Mouse (Mus musculus) thymus, postnatal 36 days (tissue): ENCODE measurements around the gene Tbcel.

ENCODE experiments used
- DNase-seq, 2 experiments: peaks; one replicate each; pipeline ENCODE4 v3.0.0; 2022; ENCODE audit warnings: mixed read lengths in 2 of 2

Tbcel gene

DNA sequence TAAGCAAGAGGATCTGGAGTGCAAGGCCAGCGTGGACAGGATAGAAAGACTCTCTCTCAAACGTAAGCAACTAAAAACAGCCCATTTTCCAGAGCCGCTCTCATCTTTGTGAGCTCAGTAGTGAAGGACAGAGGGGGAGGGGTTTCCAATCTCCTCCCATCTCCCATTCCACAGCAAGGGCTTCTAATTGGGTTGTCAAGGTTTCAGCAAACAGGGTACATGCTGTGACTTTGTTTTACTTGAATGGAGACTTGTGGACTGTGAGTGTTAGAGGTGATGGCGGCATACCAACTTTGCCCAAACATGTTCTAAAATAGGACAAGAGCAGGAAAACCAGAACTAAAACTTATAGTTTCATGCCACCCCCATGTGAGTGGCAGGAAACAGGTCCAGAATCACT is 68.2 kb downstream of the Tbcel start:
- DNase-seq = no peak

GRCm38 (mm10) chr9:42432155-42432554 is 75.5 kb downstream of the Tbcel start:
- peak; percentile 26 to 39 for DNase-seq

DNA sequence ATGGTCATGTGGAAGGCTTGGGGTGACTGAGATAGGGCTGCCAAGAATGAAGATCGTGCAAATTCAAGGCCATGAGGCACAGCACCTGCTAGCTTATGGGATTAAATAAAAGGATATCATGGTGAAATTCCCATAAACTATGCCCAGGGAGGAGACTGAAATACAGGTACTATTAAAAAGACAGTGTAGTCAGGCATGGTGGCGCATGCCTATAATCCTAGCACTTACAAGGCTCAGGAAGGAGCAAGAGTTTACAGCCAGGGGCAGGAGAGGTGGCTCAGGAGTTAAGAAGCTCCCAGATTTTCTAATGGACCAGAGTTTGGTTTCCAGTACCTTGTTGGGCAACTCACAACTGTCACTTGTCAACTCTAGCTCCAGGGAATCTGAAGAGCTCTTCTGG is 76.0 kb downstream of the Tbcel start:
- no peak for DNase-seq

GRCm38 (mm10) chr9:42428060-42428924 is 79.3 kb downstream of the Tbcel start:
- peak; percentile 57 to 69 for DNase-seq

GRCm38 (mm10) chr9:42426661-42427358 is 80.8 kb downstream of the Tbcel start:
- no peak for DNase-seq

DNA sequence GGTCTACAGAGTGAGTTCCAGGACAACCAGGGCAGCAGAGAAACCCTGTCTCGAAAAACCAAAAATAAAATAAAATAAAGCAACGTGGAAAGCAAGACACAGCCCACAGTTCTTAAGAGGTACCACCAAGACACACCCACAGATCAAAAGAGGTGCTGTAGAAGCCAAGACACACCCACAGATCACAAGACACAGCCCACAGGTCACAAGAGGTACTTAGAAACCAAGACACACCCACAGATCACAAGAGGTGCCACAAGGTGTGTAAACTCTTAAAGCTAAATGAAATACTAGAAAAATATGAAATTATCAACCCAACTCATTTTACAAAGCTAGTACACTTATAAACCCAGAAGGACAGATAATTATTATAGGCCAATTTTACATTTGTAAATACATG is 84.0 kb downstream of the Tbcel start:
- no peak for DNase-seq

DNA sequence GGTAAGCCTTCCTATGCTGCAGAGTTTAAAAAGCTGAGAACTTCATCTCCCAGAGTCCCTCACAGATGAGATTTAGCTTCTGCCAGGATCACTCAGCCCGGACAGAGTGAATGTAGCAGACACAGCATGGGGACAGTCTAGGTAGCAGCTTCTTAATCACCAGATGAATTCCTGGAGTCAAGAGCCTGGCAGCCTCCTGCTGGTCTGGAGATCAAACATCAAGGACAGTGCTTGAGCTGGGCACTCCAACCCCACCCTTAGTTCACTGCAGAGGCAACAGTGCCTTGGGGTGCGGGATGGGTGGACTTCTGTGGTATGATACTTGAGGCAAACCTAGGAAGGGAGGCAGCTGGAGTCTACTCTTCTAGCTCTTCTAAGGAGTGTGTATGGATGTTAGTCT is 87.9 kb downstream of the Tbcel start:
- DNase-seq = no peak

GRCm38 (mm10) chr9:42418786-42419185 is 88.8 kb downstream of the Tbcel start:
- DNase-seq = no peak

GRCm38 (mm10) chr9:42417352-42417952 is 90.2 kb downstream of the Tbcel start:
- DNase-seq = no peak

- DNase-seq = no peak
These were observed 92.4 kb downstream of the Tbcel start for GRCm38 (mm10) chr9:42415184-42415583.

DNA sequence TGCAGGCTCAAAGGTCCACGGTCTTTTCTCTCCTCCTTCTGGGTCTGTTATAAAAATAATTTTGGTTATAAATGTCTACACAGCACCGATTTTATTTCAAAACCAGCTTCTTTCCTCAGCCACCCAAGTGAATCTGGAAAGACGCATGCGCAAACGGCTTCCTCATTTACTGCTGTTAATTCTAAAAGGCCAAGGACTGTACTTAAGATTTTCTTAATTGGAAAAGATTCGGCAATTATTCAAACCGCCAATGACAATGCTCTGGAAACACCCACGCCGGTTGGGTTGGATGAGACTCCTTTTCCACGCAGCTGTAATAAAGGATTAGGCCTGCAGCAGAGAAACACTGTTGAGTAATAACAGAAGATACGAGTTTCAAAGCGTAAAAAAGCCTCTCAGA is 94.3 kb downstream of the Tbcel start:
- no peak for DNase-seq

- no peak for DNase-seq
These were observed 96.3 kb downstream of the Tbcel start for GRCm38 (mm10) chr9:42411296-42411695.

- no peak for DNase-seq
These were observed 101.9 kb downstream of the Tbcel start for GRCm38 (mm10) chr9:42405736-42406135.

DNA sequence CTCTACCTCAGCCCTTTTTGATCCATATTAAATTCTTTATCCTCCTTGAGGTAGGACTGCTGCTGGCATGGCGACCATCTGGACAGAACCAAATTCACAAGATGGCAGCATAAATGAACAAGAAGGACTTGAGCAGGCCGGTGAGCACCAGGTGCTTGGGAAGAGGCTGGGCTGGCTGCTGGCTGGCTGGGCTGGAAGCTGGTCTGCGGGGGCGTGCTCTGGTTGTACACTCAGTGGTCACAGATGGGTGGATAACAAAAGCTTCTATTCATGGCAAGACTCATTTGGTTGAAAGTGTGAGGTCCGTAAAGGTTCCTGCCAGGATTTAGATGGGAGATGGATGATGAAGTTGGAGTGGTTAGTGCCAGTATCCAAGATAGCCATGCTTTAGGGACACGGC is 106.1 kb downstream of the Tbcel start:
- DNase-seq = no peak

GRCm38 (mm10) chr9:42399829-42400228 is 107.8 kb downstream of the Tbcel start, which contains the start of gene Tecta:
Tecta (minus strand) TSS chr9:42399929.
- DNase-seq = no peak

DNA sequence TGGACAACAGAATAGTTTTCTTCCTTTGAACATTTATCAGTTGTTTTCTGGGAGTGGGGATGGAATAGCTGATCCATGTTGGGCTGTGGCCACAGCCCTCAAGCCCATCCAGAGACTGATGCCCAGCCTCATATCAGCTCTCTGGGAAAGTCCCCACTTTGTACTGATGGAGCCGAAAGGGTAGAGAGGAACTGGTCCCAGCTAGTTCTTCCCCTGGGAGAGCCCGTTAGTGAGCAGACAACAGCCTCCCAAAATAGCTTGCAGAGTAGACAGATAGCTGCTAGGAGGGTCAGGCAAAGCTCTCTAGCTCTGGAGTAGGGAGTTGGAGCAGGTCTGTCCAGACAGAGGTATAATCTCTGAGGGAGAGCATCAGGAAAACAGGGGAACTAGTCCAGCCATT is 111.5 kb downstream of the Tbcel start:
- no peak for DNase-seq

DNA sequence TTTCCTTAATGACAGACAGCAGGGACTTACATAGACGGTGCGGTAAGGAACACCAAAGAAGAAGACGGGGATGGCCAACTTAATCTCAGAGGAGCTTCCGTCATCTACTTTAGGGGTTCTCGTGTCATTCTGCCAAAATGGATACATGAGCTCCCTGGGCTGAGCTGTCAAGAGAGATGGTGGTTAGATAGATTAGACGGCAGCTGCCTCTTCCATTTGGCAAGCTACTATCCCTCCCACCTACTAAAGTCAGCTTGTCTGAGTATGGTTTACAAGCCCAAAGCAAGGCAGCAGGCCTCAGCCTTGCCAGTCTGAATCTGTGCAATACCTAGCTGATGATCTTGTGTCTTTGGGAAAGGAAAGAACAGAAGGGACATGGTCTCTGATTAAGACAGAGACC is 112.7 kb downstream of the Tbcel start:
- no peak for DNase-seq

- DNase-seq = no peak
These were observed 113.3 kb downstream of the Tbcel start for GRCm38 (mm10) chr9:42394321-42394720.

DNA sequence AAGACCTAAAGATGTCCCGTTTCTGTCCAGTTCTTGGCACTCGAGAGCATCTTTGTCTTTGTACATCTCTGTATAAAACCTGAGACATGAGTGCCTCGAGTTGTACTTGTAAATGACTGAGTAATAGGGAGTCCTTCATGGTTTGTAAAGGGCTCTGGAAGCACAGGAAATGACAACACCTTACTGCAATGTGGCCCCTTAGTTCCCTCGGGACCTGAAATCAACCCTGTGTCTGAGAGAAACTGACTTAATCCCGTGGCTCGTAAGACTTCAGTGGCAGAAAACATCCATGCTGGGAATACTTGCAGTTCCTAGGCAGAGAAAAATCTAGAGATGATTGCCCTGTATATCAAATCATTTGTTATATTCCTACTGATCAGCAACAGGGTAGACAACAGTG is 114.7 kb downstream of the Tbcel start:
- no peak for DNase-seq

DNA sequence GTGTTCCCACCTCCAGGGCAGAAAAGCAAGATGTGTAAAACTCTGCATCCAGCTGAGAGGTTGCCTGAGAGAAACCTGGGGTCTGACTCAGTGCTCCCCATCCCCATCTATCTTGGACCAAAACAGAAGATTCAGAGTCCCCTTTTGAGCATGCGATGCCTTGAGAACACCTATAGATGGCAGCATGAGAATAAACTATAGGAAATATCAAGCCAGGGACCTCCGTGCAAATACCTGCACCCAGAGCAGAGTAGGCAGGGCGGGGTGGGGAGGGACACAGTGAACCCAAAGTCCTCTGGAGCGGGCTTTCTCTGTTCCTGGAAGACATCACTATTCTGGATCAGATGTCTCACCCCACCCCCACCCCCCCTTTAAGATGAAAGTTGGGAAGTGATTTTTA is 119.1 kb downstream of the Tbcel start:
- peak in 1 of 2 experiments; percentile 3 for DNase-seq

GRCm38 (mm10) chr9:42387038-42387437 is 120.6 kb downstream of the Tbcel start:
- DNase-seq = no peak

DNA sequence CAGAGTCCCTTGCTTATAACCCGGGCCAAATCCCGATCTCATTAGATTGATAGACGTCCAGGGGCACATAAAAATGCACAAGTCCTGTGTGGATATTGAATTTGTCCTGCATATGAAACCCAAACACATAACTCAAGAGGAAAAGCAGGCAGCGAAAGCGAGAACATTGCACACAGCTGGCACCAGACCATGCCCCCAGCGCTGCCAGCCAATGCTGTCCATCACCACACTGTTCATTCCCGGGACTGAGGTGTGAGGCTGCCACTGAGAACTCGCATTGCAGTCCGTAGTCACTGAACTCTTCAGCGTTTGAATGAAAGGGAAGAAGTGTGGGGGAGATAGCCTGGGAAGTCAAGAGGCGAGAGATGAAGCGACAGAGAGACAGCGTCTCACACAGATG is 122.0 kb downstream of the Tbcel start:
- no peak for DNase-seq

GRCm38 (mm10) chr9:42382628-42383347 is 124.8 kb downstream of the Tbcel start:
- DNase-seq = no peak
